ENCODE assay signal across 12 mouse cellular contexts in the genomic region with DNA sequence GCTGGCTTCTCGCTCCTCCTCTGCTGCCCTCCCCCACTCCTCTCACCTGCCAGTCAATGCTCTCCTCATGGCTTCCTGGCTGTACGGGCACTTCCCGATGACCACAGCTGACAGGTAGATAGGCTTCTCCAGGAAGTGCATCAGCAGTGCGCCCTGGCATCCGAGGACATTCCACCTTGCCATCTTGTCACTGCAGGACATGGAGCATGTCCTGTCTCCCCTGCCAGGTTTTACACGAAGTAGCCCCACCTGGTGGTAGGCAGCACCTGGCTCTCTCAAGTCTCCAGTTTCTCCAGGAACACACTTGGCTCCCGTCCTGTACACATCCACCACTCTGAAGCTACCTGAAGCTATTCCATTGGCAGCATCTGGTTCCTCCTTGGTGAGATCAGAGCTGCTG. TPM values are rescaled to one million over a fixed set of nuclear protein-coding genes. Genes with fewer than 3 reads are reported as not detected.
A peak's percentile ranks its signal among the peaks of the same experiment; 100 is the strongest.
DNase-seq lines count a peak whose midpoint lies in the region; TF ChIP-seq lines count a peak whose summit lies in the region.
"Had no signal": no experiment of that assay in that cellular context is flagged by ENCODE, and none has a peak within 500 bp of the region (broad histone marks: within the 10 kb centered on the region; RNA-seq: fewer than 3 reads in every experiment).

No protein-coding gene starts in this region.

- H3K36me3 ChIP-seq in splenic B cell, adult 2 months (ENCODE audit: control insufficient read depth, insufficient read depth, low read length, poor library complexity, severe bottlenecking) = peaks cover 3% of the 10 kb centered on the region

- no peak overlapping the region for H3K4me3 ChIP-seq in layer of hippocampus, adult 2 months
- H3K4me3 ChIP-seq: heart, embryonic 12.5 days had no signal

- no peak for DNase-seq in layer of hippocampus, adult 2 months (ENCODE audit: low spot score in 2 of 2)
- DNase-seq in layer of hippocampus, postnatal 10 days (ENCODE audit: low spot score in 2 of 2) = no peak
- DNase-seq in R1 (ENCODE audit: low read depth, low spot score) = peak; percentile 70
- peak; percentile 71 to 72 for DNase-seq in cerebellum, postnatal 36 days
- peak; percentile 26 for DNase-seq in splenic B cell, adult 2 months (ENCODE audit: low read depth, low spot score)
- DNase-seq in heart, postnatal 10 days = no peak
- DNase-seq in left cerebral cortex, adult 18-20 months (ENCODE audit: low spot score in 2 of 2) = no peak
- DNase-seq in adrenal gland, adult 2 months = no peak
- DNase-seq: kidney, adult 18-20 months; retina, postnatal 1 day had no signal

- H3K27me3 ChIP-seq in splenic B cell, adult 2 months (ENCODE audit: control insufficient read depth, insufficient read depth, low read length, poor library complexity, severe bottlenecking) = no peaks in the 10 kb centered on the region
- H3K27me3 ChIP-seq: heart, embryonic 12.5 days had no signal

- peak; percentile 30 for TF ChIP-seq CTCF in layer of hippocampus, adult 2 months (conservative IDR thresholded peaks at IDR 0.05)

- intact Hi-C loops in heart, postnatal 10 days (cut with DNase I) = no loop called here

- H3K27ac ChIP-seq in layer of hippocampus, adult 2 months = no peak overlapping the region

RNA-seq across cellular contexts. Expression of a gene that starts 10.0 kb away (rescaled TPM):
- total RNA-seq in layer of hippocampus, adult 2 months (2021) = 1 to 10 TPM; 6.9 TPM
- total RNA-seq in layer of hippocampus, postnatal 10 days (2021) = 1 to 10 TPM; 5.0 to 5.2 TPM
- 1 to 10 TPM; 1.7 to 2.1 TPM for total RNA-seq in heart, postnatal 10 days (2021)
- 1 to 10 TPM; 5.9 to 6.1 TPM for total RNA-seq in left cerebral cortex, adult 18-20 months (2021)
- 1 to 10 TPM; 3.3 to 3.5 TPM for total RNA-seq in adrenal gland, adult 2 months (2021)
- 1.6 and 1.9 TPM in 2 replicates for polyA plus RNA-seq in adrenal gland, adult 2 months (2012; rRNA removed)

RNA-seq across cellular contexts. Expression of a gene that starts 29.0 kb away (rescaled TPM):
- 10 to 100 TPM; 76.7 to 78.4 TPM for total RNA-seq in layer of hippocampus, adult 2 months (2021)
- 10 to 100 TPM; 83.3 to 96.7 TPM for total RNA-seq in layer of hippocampus, postnatal 10 days (2021)
- total RNA-seq in heart, postnatal 10 days (2021) = 10 to 100 TPM; 91.1 to 95.3 TPM
- total RNA-seq in left cerebral cortex, adult 18-20 months (2021) = 10 to 100 TPM; 78.9 to 81.3 TPM
- 100 to 1,000 TPM; 105 to 115 TPM for total RNA-seq in adrenal gland, adult 2 months (2021)
- 18.1 and 21.3 TPM in 2 replicates for polyA plus RNA-seq in adrenal gland, adult 2 months (2012; rRNA removed)

RNA-seq across cellular contexts. Expression of a gene that starts 29.1 kb away (rescaled TPM):
- total RNA-seq in layer of hippocampus, adult 2 months (2021) = 10 to 100 TPM; 42.8 to 45.2 TPM
- 10 to 100 TPM; 37.1 to 37.9 TPM for total RNA-seq in layer of hippocampus, postnatal 10 days (2021)
- total RNA-seq in heart, postnatal 10 days (2021) = 10 to 100 TPM; 12.8 to 13.6 TPM
- total RNA-seq in left cerebral cortex, adult 18-20 months (2021) = 10 to 100 TPM; 39.2 to 39.7 TPM
- 10 to 100 TPM; 20.1 to 22.7 TPM for total RNA-seq in adrenal gland, adult 2 months (2021)
- 15.4 and 16.3 TPM in 2 replicates for polyA plus RNA-seq in adrenal gland, adult 2 months (2012; rRNA removed)

RNA-seq across cellular contexts. Expression of a gene that starts 32.7 kb away (rescaled TPM):
- not detected for total RNA-seq in layer of hippocampus, adult 2 months (2021)
- total RNA-seq in layer of hippocampus, postnatal 10 days (2021) = not detected
- total RNA-seq in heart, postnatal 10 days (2021) = under 1 TPM in 1 of 2 experiments, not detected in 1; 0.17 TPM
- total RNA-seq in left cerebral cortex, adult 18-20 months (2021) = not detected
- total RNA-seq in adrenal gland, adult 2 months (2021) = not detected
- polyA plus RNA-seq in adrenal gland, adult 2 months (2012; rRNA removed) = not detected in 2 replicates
- total RNA-seq: monocyte, adult 5-6 weeks had no signal

RNA-seq across cellular contexts. Expression of a gene that starts 41.6 kb away (rescaled TPM):
- 100 to 1,000 TPM; 208 to 225 TPM for total RNA-seq in layer of hippocampus, adult 2 months (2021)
- total RNA-seq in layer of hippocampus, postnatal 10 days (2021) = 100 to 1,000 TPM; 193 to 198 TPM
- total RNA-seq in heart, postnatal 10 days (2021) = 100 to 1,000 TPM; 121 to 124 TPM
- 100 to 1,000 TPM; 221 to 236 TPM for total RNA-seq in left cerebral cortex, adult 18-20 months (2021)
- total RNA-seq in adrenal gland, adult 2 months (2021) = 100 to 1,000 TPM; 124 to 166 TPM
- polyA plus RNA-seq in adrenal gland, adult 2 months (2012; rRNA removed) = 15.0 and 15.4 TPM in 2 replicates

Comparison
In these comparisons a context has a peak if more than half of its experiments do, and no peak if none do; other contexts are left out.
1. DNase-seq: peak in R1 (single experiment), cerebellum, postnatal 36 days (2 of 2) and splenic B cell, adult 2 months (single experiment); none in layer of hippocampus, adult 2 months (0 of 2), layer of hippocampus, postnatal 10 days (0 of 2), heart, postnatal 10 days (0 of 2), left cerebral cortex, adult 18-20 months (0 of 2) and adrenal gland, adult 2 months (single experiment).